Mouse (Mus musculus) thymus, postnatal 0 days (tissue): ENCODE measurements around the gene Tmem170b. TPM values are rescaled to one million over a fixed set of nuclear protein-coding genes. Genes with fewer than 3 reads are reported as not detected.
A peak's percentile ranks its signal among the peaks of the same experiment; 100 is the strongest.

Source experiments
- DNase-seq: peaks from one replicate; pipeline ENCODE4 v3.0.0-alpha.2; 2015; ENCODE audit warnings: low spot score
- polyA plus RNA-seq: library from polyadenylated mRNA; unstranded; fragments of >200 nt; fragmentation: Nextera tagmentation; extraction: Ambion mirVana; gene quantifications from 2 replicates; pipeline ENCODE4 v1.2.1, GENCODE M21; 2015

Gene Tmem170b
- 7.9 and 10.2 TPM in 2 replicates for polyA plus RNA-seq

- peak; percentile 99 for DNase-seq
Observed at GRCm38 (mm10) chr13:41605099-41606010, at the start of gene Tmem170b. Gene Tmem170b, plus strand, starts transcription at chr13:41605907.

GRCm38 (mm10) chr13:41561024-41561423 is 44.7 kb upstream of the Tmem170b start:
- no peak for DNase-seq

GRCm38 (mm10) chr13:41568421-41568820 is 37.3 kb upstream of the Tmem170b start:
- no peak for DNase-seq

- DNase-seq, result no peak
Observed at GRCm38 (mm10) chr13:41568926-41569325, 36.8 kb upstream of the Tmem170b start.

GRCm38 (mm10) chr13:41569776-41570175 is 35.9 kb upstream of the Tmem170b start:
- no peak for DNase-seq

DNA sequence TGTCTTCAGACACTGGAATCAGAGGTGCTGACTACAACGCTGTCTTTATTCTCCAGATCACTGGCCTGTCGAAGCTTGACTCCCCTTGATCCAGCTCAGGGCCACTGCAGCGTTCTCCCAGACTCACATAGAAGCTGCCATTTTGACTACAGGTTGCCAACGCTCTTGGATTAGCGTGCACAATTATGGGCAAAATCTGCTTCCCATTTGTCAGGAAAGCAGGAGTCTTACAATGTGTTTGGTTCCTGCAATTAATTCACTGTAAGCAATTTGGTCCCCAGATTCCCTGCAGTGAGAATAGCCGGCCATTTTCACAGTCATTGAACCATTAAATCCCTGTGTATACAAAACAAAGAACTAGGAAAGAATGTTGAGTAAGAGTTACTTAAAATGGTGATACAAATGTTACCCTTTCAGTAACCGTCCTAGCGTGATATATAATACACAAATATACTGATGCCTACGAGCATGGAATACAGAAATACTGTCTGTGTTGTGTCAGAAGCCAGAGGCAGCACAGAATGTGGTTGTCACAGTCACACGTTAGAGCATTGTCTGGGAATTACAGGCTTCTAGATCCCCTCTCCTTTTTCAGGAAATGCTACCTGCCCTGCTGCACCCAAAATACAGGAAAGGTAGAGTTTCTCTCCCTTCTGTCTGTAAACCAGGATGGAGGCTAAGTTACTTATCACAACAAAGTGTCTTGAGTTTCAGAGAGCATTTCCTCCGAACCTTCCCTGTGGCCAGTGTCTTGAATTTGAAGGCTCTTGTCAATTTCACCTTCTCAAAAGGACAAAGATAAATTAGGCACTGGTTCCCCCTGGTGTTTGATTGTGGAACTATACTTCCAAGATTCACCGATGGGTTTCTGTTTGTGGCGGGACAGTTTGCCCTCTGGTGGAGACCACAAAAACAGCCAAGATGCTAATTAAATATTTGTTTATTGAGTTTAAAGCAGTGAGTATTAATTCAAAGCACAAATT is 34.0 kb upstream of the Tmem170b start:
- DNase-seq, result peak; percentile 92

- DNase-seq, result no peak
Observed at GRCm38 (mm10) chr13:41572351-41572735, 33.4 kb upstream of the Tmem170b start.

GRCm38 (mm10) chr13:41573126-41573846 is 32.4 kb upstream of the Tmem170b start:
- peak; percentile 19 for DNase-seq

DNA sequence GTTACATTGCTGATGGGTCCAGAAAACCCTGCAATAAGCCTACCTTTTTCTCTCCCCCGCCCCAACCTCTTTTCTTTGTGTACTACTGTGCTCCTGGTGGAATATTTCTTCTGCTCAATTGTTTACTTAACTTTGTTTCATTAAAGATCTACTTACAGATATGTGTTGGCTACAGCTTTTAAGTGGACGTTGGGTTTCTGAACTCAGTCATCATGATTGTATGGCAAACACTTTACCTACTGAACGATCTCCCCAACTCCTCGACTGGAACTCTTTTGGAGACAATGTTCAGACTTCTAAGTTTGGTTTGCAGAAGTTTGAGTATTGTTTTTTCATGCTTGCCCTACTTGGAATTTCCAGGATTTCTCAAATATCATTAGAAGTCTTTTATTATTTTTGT is 24.6 kb upstream of the Tmem170b start:
- DNase-seq, result no peak

DNA sequence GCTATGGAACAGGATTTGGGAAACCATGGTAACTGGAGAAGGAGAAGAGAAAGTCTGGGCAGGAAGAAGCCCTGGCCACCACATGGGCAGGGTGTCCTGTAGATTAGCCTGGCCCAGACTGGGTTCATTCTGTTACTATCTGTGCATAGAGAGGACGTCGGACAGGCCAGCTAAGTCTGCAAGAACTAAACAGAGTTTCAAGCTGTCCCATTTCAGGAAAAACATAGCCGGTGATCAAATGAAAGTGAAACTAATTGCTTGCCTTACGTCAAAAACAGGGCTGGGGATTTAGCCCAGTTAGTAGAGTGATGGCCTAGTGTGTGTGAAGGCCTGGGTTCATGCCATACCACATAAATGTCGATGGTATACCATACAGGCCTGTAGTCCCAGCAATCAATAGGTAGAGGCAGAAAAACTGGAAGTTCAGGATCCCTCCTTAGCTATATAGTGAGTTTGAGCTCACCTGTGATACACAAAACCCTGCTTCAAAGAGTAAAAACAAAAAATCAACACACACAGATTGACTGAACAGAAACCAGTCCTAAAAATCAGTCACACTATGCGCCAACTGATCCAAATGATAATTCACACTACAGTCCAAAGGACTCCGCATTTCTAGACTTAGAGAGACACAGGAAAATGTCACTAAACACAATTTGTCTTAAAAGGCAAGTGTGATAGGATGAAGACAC is 21.9 kb upstream of the Tmem170b start:
- DNase-seq, result peak; percentile 13

DNA sequence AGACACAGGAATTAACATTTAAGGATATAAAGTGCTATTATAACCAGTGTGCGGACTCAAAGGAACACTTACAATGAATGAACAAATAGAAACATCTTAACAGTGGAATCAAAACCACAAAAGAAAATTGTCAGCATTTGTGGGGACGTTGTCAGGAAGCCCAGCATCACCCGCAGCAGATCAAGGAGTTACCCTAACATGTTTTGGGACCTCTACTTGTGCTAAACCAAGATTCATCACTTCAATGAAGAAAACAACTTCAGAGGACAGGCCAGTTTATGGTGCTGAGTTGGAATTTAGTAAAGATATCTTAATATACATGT is 21.4 kb upstream of the Tmem170b start:
- no peak for DNase-seq

GRCm38 (mm10) chr13:41584896-41585295 is 20.8 kb upstream of the Tmem170b start:
- DNase-seq, result no peak

- DNase-seq, result no peak
Observed at GRCm38 (mm10) chr13:41596678-41597077, 9.0 kb upstream of the Tmem170b start.

DNA sequence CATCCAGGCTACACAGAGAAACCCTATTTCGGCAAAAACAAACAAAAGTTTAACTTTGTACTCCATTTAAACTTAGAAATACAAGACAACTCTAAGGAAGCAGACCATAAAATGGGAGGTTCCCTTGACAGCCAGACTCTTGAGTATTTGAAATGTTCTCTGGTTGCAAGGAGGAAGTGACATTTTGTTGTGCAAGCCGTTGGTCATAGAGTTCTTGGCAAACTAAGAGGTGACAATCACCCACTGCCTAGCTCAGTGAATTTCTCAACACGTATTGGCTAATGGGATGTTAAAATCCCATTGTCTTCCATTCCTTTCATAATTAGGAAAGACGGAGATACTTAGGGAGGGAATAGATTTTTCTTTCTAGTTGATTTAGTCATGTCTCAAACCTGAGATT is 5.7 kb upstream of the Tmem170b start:
- DNase-seq, result no peak

DNA sequence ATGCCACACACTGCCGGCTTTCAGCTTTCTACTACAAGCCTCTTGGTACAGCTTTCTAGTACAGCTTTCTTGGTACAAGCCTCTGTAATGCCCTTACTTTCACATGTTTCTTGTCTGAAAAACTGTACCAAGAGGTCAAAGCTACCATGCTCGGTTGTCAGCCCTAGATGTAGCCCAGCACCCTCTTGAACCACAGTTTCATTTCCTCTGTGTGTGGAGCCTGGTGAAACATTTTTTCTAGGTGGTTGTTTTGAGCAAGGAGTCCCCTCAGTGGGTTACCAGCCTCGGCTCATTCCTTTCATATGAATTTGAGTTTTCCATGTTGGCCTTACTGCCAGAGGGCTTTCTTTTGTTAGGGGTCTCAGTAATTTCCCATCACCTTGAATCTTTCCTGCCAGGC is 4.7 kb upstream of the Tmem170b start:
- DNase-seq, result no peak

DNA sequence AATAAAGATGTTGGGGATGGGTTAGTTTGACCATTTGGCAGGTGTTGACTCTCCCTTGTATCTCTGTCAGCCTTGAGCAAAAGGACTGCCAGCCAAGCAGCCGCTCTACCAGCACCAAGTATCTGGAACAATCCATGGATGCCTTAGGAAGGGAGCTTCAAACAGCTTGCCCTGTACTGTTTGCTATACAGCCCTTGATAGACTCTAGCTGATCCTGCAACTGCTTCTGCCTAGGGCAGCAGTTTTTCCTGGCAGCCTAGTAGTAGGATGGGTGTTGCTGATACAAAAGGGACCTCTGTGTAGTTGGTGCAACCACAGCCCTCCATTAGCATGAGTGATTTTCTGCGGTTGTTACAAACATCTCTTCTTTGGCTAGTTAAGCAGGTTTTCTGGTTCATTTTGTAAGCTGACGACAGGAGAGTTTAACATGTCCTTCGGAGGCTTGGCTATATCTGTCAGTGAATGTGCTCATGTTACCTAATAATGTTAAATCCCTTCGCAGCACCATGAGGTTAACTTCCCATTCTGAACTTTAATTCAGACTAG is 1.7 kb upstream of the Tmem170b start:
- DNase-seq, result no peak

GRCm38 (mm10) chr13:41606081-41607000 is 634 bp downstream of the Tmem170b start:
- peak; percentile 64 for DNase-seq

GRCm38 (mm10) chr13:41607589-41607988 is 1.9 kb downstream of the Tmem170b start:
- DNase-seq, result no peak

DNA sequence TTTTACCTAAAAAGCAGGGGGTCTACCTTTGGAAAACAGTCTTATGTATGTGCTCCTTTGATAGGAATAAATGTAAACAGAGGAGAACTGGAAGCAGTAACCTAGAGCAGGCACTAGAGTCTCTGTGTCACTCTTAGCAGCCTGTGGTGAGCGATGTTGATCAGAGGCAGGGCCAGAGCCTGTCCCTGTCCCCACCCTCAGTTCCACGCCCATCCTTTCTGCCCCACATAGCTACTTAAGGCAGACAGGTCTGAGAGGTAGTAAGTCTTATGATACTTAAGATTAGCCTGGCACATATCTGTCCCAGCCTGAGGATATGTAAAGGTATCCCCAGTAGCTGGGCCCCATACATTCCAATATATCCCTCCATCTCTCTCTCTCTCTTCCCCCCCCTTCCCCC is 2.9 kb downstream of the Tmem170b start:
- DNase-seq, result no peak
